Mouse (Mus musculus) G1E (cell line): ENCODE measurements at regions not wholly inside any gene's neighbourhood (a gene's known extent, or its start where the extent isn't known, plus 50 kb on each side); places are given as distances from the start of the nearest gene placed in this dataset.

Source experiments
- CTCF ChIP-seq: IDR thresholded peaks from 2 replicates; pipeline ENCODE4 v1.5.1; 2012; ENCODE audit warnings: low read depth, low read length, inconsistent platforms, mixed read lengths
- TAL1 ChIP-seq: conservative IDR thresholded peaks from 2 replicates; pipeline ENCODE4 v1.6.1; 2012; ENCODE audit warnings: low read depth, low read length, inconsistent platforms, mixed read lengths

GRCm38 (mm10) chr14:25108701-25109290 lies 350.2 kb upstream of the Zmiz1 start:
- TF ChIP-seq CTCF (no peak), TAL1 (no peak)
